Mouse (Mus musculus) CH12.LX (cell line): ENCODE data around the gene Adam1b. TPM values are rescaled to one million over a fixed set of nuclear protein-coding genes. Genes with fewer than 3 reads are reported as not detected.
A peak's percentile ranks its signal among the peaks of the same experiment; 100 is the strongest.

Source experiments
- DNase-seq: peaks from one replicate; pipeline ENCODE4 v3.0.0-alpha.2; 2013; ENCODE audit errors: extremely low read depth
- H3K27ac ChIP-seq: 2 replicates; pipeline ENCODE4 v1.5.1; 2012; ENCODE audit warnings: low read depth, mild to moderate bottlenecking, control low read depth, moderate library complexity; ENCODE audit not compliant: insufficient read depth
- H3K27me3 ChIP-seq: replicated peaks from 2 replicates; pipeline ENCODE3; 2012; ENCODE audit warnings: inconsistent platforms
- H3K36me3 ChIP-seq, 2 experiments: replicated peaks in 1 of 2; 2 replicates each; pipeline versions ENCODE3 to v1.6.1; 2012; ENCODE audit warnings: inconsistent platforms in 1 of 2, low read length in 1 of 2, mild to moderate bottlenecking in 1 of 2, mixed read lengths in 1 of 2, moderate library complexity in 1 of 2; ENCODE audit not compliant: control insufficient read depth in 1 of 2, insufficient read depth in 1 of 2
- H3K4me1 ChIP-seq, 2 experiments: 2 replicates each; pipeline ENCODE4 v1.6.1; 2012; ENCODE audit warnings: inconsistent platforms in 1 of 2, moderate library complexity in 1 of 2; ENCODE audit not compliant: insufficient read depth in 2 of 2, control insufficient read depth in 1 of 2
- H3K4me2 ChIP-seq: 2 replicates; pipeline ENCODE4 v1.6.1; 2012; ENCODE audit warnings: low read depth, mild to moderate bottlenecking, control low read depth; ENCODE audit not compliant: poor library complexity, insufficient read depth, severe bottlenecking
- H3K4me3 ChIP-seq, 3 experiments: fragments of 150-350 bp in 1 of 3; sonication (generic) in 1 of 3; replicated peaks in 1 of 3; 2 replicates each; pipeline versions ENCODE3 to v1.5.1; 2011 to 2012; ENCODE audit warnings: low read depth in 2 of 3, low read length in 2 of 3, mild to moderate bottlenecking in 2 of 3, moderate library complexity in 2 of 3, control low read depth in 1 of 3, improper control_type of control experiment in 1 of 3, inconsistent platforms in 1 of 3, mixed read lengths in 1 of 3; ENCODE audit not compliant: poor library complexity in 1 of 3
- H3K79me2 ChIP-seq: replicated peaks from 2 replicates; pipeline ENCODE4 v1.6.1; 2012; ENCODE audit warnings: mild to moderate bottlenecking, moderate library complexity; ENCODE audit not compliant: control insufficient read depth, poor library complexity, insufficient read depth, severe bottlenecking; ENCODE audit errors: extremely low read depth
- H3K9ac ChIP-seq: 2 replicates; pipeline ENCODE4 v1.6.1; 2012; ENCODE audit warnings: low read depth, mild to moderate bottlenecking, control low read depth, moderate library complexity; ENCODE audit not compliant: insufficient read depth
- H3K9me3 ChIP-seq: replicated peaks from 2 replicates; pipeline ENCODE3; 2012; ENCODE audit warnings: low read length, inconsistent platforms, mixed read lengths
- CHD1 ChIP-seq: IDR thresholded peaks from 2 replicates; pipeline ENCODE4 v1.6.1; 2012; ENCODE audit warnings: low read depth, low read length, improper control_type of control experiment, inconsistent platforms
- CHD2 ChIP-seq: IDR thresholded peaks from 2 replicates; pipeline ENCODE4 v1.6.1; 2011; ENCODE audit warnings: low read length, improper control_type of control experiment
- CTCF ChIP-seq, 2 experiments: IDR thresholded peaks in 1 of 2; conservative IDR thresholded peaks in 1 of 2; 2 replicates each; pipeline ENCODE4 v1.5.1; 2011 to 2012; ENCODE audit warnings: low read depth in 2 of 2, low read length in 2 of 2, improper control_type of control experiment in 1 of 2, inconsistent platforms in 1 of 2, mild to moderate bottlenecking in 1 of 2, moderate library complexity in 1 of 2
- ELF1 ChIP-seq: IDR thresholded peaks from 2 replicates; pipeline ENCODE4 v1.6.1; 2014; ENCODE audit warnings: low read depth, mild to moderate bottlenecking, inconsistent platforms, low read length, improper control_type of control experiment
- HCFC1 ChIP-seq: IDR thresholded peaks from 2 replicates; pipeline ENCODE4 v1.6.1; 2012; ENCODE audit warnings: low read depth, mild to moderate bottlenecking, inconsistent platforms, low read length, improper control_type of control experiment
- IRF4 ChIP-seq: IDR thresholded peaks from 2 replicates; pipeline ENCODE4 v1.6.1; 2014; ENCODE audit warnings: low read depth, mild to moderate bottlenecking, inconsistent platforms, low read length, improper control_type of control experiment
- JUN ChIP-seq: IDR thresholded peaks from 2 replicates; pipeline ENCODE4 v1.6.1; 2011; ENCODE audit warnings: low read depth, mild to moderate bottlenecking, low read length, improper control_type of control experiment, moderate library complexity; ENCODE audit not compliant: insufficient read depth
- MAFK ChIP-seq: IDR thresholded peaks from 2 replicates; pipeline ENCODE4 v1.6.1; 2011; ENCODE audit warnings: low read length, improper control_type of control experiment; ENCODE audit not compliant: insufficient replicate concordance
- MAX ChIP-seq: IDR thresholded peaks from 2 replicates; pipeline ENCODE4 v1.6.1; 2011; ENCODE audit warnings: low read length, improper control_type of control experiment
- MAZ ChIP-seq: IDR thresholded peaks from 2 replicates; pipeline ENCODE4 v1.6.1; 2012; ENCODE audit warnings: low read depth, mild to moderate bottlenecking, inconsistent platforms, low read length, improper control_type of control experiment, moderate library complexity
- MEF2A ChIP-seq: IDR thresholded peaks from 2 replicates; pipeline ENCODE4 v1.6.1; 2014; ENCODE audit warnings: low read depth, mild to moderate bottlenecking, inconsistent platforms, low read length, improper control_type of control experiment, borderline replicate concordance
- NELFE ChIP-seq: IDR thresholded peaks from 2 replicates; pipeline ENCODE4 v1.6.1; 2011; ENCODE audit warnings: low read depth, low read length, improper control_type of control experiment
- POLR2A ChIP-seq: IDR thresholded peaks from 2 replicates; pipeline ENCODE4 v1.6.1; 2011; ENCODE audit warnings: low read depth, mild to moderate bottlenecking, improper control_type of control experiment, low read length
- RAD21 ChIP-seq: IDR thresholded peaks from 2 replicates; pipeline ENCODE4 v1.6.1; 2011; ENCODE audit warnings: low read depth, mild to moderate bottlenecking, low read length, improper control_type of control experiment, moderate library complexity
- SMC3 ChIP-seq: IDR thresholded peaks from 2 replicates; pipeline ENCODE4 v1.6.1; 2011; ENCODE audit warnings: low read depth, low read length, improper control_type of control experiment
- ZMIZ1 ChIP-seq: IDR thresholded peaks from 2 replicates; pipeline ENCODE4 v1.6.1; 2012; ENCODE audit warnings: low read depth, mild to moderate bottlenecking, inconsistent platforms, low read length, improper control_type of control experiment
- dilution Hi-C: fragments of 300-500 bp; cut with MboI; formaldehyde crosslinking; loops from 2 replicates; pipeline ENCODE4 v1.14.3; 2020; ENCODE audit warnings: low sequenced_read_pairs; ENCODE audit not compliant: extremely low pct_unique_long_range_greater_than_20kb, extremely low pct_ligation_motif_present
- in situ Hi-C: fragments of 300-500 bp; cut with MboI; formaldehyde crosslinking; loops from 3 replicates; pipeline ENCODE4 v1.14.3; 2019; ENCODE audit warnings: low sequenced_read_pairs, low pct_ligation_motif_present, low pct_unique_long_range_greater_than_20kb, mixed read lengths
- polyA plus RNA-seq: library from polyadenylated mRNA; unstranded; fragments of >175 nt; gene quantifications from 2 replicates; pipeline ENCODE4 v1.2.1, GENCODE M21; 2012; ENCODE audit warnings: low read depth; ENCODE audit not compliant: insufficient read length
- total RNA-seq, 2 experiments: library from RNA; depleted of rRNA; stranded (reverse); fragments of 300-350 nt in 1 of 2; fragments of >200 nt in 1 of 2; gene quantifications; 2 replicates each; pipeline ENCODE4 v1.2.3; 2012 to 2014

The Adam1b gene
- total and polyA plus RNA-seq, 3 experiments = 0.04 TPM; not detected in 2

GRCm38 (mm10) chr5:121540066-121540465, 36.8 kb upstream of the Adam1b start:
- Histone ChIP-seq H3K27ac (no peak overlapping the region), H3K4me1 (peaks cover 7 to 54% of the 10 kb centered on the region in 2 experiments), H3K9me3 (no peaks in the 10 kb centered on the region), H3K27me3 (no peaks in the 10 kb centered on the region), H3K36me3 (peaks cover 20 to 51% of the 10 kb centered on the region in 2 experiments), H3K4me2 (no peak overlapping the region), H3K9ac (no peak overlapping the region), H3K4me3 (no peak overlapping the region), H3K79me2 (peaks cover 48% of the 10 kb centered on the region)
- in situ Hi-C loops = no loop called here
- dilution Hi-C loops = no loop called here
- no peak for DNase-seq
- TF ChIP-seq ZMIZ1 = no peak
- TF ChIP-seq MAFK = no peak
- no peak for TF ChIP-seq RAD21
- TF ChIP-seq ELF1 = no peak
- TF ChIP-seq MAZ = no peak
- no peak for TF ChIP-seq CHD2

- dilution Hi-C loops (no loop called here), in situ Hi-C loops (no loop called here)
- Histone ChIP-seq H3K4me3 (no peak overlapping the region), H3K36me3 (peaks cover 42 to 73% of the 10 kb centered on the region in 2 experiments), H3K4me1 (peaks cover 7 to 34% of the 10 kb centered on the region in 2 experiments), H3K27ac (0 out of 2 replicates have a peak overlapping the region, but pooled peaks have one; percentile 54), H3K9ac (no peak overlapping the region), H3K79me2 (peaks cover 25% of the 10 kb centered on the region), H3K9me3 (no peaks in the 10 kb centered on the region), H3K27me3 (no peaks in the 10 kb centered on the region), H3K4me2 (no peak overlapping the region)
- no peak for DNase-seq
- peak; percentile 92; the same call in 1 of the 2 replicates for TF ChIP-seq CHD1
- 0 out of 2 replicates have a peak, but pooled peaks have one; percentile 12 for TF ChIP-seq IRF4
- no peak for TF ChIP-seq JUN
Measured at GRCm38 (mm10) chr5:121537588-121537987, 34.4 kb upstream of the Adam1b start.

- H3K9ac ChIP-seq = no peak overlapping the region
- no peaks in the 10 kb centered on the region for H3K9me3 ChIP-seq
- dilution Hi-C loops = no loop called here
Measured at GRCm38 (mm10) chr5:121536921-121537555, 33.8 kb upstream of the Adam1b start.

More at GRCm38 (mm10) chr5:121536921-121537555, 33.8 kb upstream of the Adam1b start:
- H3K27me3 ChIP-seq = no peaks in the 10 kb centered on the region
- H3K27ac ChIP-seq = peak overlapping the region; percentile 54; the same call in 1 of the 2 replicates
- H3K4me3 ChIP-seq = no peak overlapping the region
- TF ChIP-seq HCFC1 = no peak
- TF ChIP-seq NELFE = no peak
- TF ChIP-seq ZMIZ1 = no peak
- no peak for TF ChIP-seq MAX
- no peak for TF ChIP-seq CTCF (conservative IDR thresholded peaks at IDR 0.05 in 1 of 2, IDR thresholded peaks at IDR 0.05 in 1 of 2; ENCODE audit: low read depth in 2 of 2, low read length in 2 of 2)
- no peak for TF ChIP-seq POLR2A
- TF ChIP-seq MEF2A = no peak
- TF ChIP-seq SMC3 = no peak
- TF ChIP-seq, all 38 proteins: peak for 0
- Histone ChIP-seq H3K4me2 (no peak overlapping the region), H3K79me2 (peaks cover 20% of the 10 kb centered on the region), H3K36me3 (peaks cover 47 to 78% of the 10 kb centered on the region in 2 experiments), H3K4me1 (peaks cover 7 to 29% of the 10 kb centered on the region in 2 experiments)
- DNase-seq = no peak
- in situ Hi-C loops = no loop called here
